Mouse (Mus musculus): ENCODE data around the gene Fam205c. TPM values are rescaled to one million over a fixed set of nuclear protein-coding genes. Genes with fewer than 3 reads are reported as not detected.
"Not testable (repeated sequence)": the region's sequence is repeated elsewhere in the genome, so short reads cannot be mapped to it uniquely, and the experiment has no call there.

Fam205c gene
- total RNA-seq, 1 experiment from 2014 or later: not detected

GRCm38 (mm10) chr4:42888806-42889205 lies 14.8 kb upstream of the Fam205c start:
- no peak for ATAC-seq (replicated peaks in 1 of 2; ENCODE audit: insufficient read depth in 1 of 2, low FRiP score in 2 of 2, low TSS enrichment in 1 of 2, low read depth in 1 of 2, poor library complexity in 2 of 2, severe bottlenecking in 2 of 2)

DNA sequence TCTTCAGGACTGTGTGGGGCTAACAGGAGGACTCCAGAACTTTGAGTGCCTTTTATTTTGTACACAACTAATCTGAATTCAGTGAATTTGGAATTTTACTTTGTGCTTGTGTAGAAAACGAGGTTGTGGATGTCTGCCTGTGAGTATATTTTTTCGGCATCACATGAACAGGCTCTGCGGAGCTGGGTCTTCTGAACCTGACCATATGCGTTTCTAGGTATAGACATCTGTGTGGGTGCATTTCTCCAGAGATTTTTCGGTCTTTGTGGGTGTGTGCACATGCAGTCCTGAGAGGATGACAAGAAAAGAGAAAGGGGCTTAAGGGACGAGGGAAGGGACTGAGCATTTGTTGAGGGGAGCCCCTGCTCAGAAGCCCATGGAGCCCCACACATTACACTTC lies 12.9 kb upstream of the Fam205c start:
- no peak for ATAC-seq (replicated peaks in 1 of 2; ENCODE audit: insufficient read depth in 1 of 2, low FRiP score in 2 of 2, low TSS enrichment in 1 of 2, low read depth in 1 of 2, poor library complexity in 2 of 2, severe bottlenecking in 2 of 2)

GRCm38 (mm10) chr4:42880677-42880948 lies 6.6 kb upstream of the Fam205c start:
- no peak for ATAC-seq (replicated peaks in 1 of 2; ENCODE audit: insufficient read depth in 1 of 2, low FRiP score in 2 of 2, low TSS enrichment in 1 of 2, low read depth in 1 of 2, poor library complexity in 2 of 2, severe bottlenecking in 2 of 2)

- ATAC-seq (replicated peaks in 1 of 2; ENCODE audit: insufficient read depth in 1 of 2, low FRiP score in 2 of 2, low TSS enrichment in 1 of 2, low read depth in 1 of 2, poor library complexity in 2 of 2, severe bottlenecking in 2 of 2): peak; percentile 43 to 61
Observed at GRCm38 (mm10) chr4:42879829-42880676, 6.0 kb upstream of the Fam205c start.

DNA sequence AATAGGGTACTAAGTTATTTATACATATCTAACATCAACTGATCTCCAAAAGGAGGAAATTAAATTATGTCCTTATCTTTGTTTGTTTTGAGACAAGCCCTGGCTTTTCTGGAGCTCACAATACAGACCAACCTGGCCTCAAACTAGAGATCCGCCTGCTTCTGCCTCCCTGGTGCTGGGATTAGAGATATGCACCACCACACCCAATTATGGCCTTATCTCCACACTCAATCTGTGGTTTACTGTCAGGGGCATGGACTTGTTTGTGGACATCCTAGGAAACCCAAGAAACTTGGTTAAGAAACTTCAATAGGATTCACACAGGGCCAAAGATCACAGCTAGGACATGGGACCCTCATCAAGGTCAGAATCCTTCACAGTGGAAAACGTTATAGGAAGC lies 3.6 kb upstream of the Fam205c start:
- ATAC-seq (replicated peaks in 1 of 2; ENCODE audit: insufficient read depth in 1 of 2, low FRiP score in 2 of 2, low TSS enrichment in 1 of 2, low read depth in 1 of 2, poor library complexity in 2 of 2, severe bottlenecking in 2 of 2): no peak

GRCm38 (mm10) chr4:42876586-42877291 lies 2.7 kb upstream of the Fam205c start:
- peak; percentile 74 to 88; a peak in 3 of 4 replicates for ATAC-seq (replicated peaks in 1 of 2; ENCODE audit: insufficient read depth in 1 of 2, low FRiP score in 2 of 2, low TSS enrichment in 1 of 2, low read depth in 1 of 2, poor library complexity in 2 of 2, severe bottlenecking in 2 of 2)

DNA sequence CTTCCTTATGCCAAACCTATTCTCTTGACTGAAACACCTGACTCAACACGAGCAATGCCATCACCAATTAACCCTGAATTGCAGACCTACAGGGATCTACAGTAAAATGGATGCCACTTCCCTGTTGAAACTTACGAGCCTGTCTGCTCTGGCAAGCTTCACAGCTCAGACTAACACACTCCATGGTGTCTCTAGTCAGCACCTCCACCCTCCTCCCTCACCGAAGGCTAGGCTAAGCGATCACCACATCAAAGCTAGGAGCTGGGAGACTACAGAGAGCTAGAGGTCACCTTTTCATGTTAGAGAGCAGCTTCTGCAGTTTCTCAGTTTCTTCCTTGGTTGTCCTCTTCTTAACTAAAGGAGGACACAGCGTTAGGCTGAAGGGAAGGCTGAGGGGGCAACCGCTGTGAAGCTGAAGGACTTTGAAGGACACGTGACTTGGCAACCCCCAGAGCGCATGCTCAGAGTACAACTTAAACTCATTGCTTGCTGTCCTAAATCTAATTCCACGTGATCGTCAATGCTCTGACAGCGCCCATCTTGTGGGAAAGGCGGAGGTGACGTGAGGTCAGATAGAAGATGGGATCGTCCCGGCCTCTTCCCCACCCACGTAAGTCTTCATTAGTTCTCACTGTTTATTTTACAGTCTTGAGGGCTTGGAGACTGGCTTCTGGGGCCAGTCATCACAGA lies 1.1 kb downstream of the Fam205c start:
- no peak for ATAC-seq (replicated peaks in 1 of 2; ENCODE audit: insufficient read depth in 1 of 2, low FRiP score in 2 of 2, low TSS enrichment in 1 of 2, low read depth in 1 of 2, poor library complexity in 2 of 2, severe bottlenecking in 2 of 2)

DNA sequence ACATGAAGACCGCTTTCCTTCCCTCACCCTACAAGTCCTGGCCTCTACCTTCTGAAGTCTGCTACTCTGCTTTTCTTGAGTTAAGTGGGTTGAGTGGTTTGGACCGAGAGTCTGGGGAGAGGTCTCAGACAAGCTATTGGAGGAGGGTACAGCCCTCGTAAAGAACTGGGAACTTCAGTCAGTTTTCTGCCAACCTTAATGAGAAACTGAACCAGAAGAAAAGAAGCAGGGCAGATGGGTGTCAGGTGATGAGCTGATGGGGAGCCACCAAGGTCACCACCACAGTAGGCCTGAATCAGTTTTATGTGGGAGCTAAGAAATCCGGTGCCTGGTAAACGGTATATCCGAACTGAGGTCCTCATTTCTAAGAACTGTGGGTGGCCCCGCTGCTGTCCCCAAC lies 1.9 kb downstream of the Fam205c start:
- no peak for ATAC-seq (replicated peaks in 1 of 2; ENCODE audit: insufficient read depth in 1 of 2, low FRiP score in 2 of 2, low TSS enrichment in 1 of 2, low read depth in 1 of 2, poor library complexity in 2 of 2, severe bottlenecking in 2 of 2)

DNA sequence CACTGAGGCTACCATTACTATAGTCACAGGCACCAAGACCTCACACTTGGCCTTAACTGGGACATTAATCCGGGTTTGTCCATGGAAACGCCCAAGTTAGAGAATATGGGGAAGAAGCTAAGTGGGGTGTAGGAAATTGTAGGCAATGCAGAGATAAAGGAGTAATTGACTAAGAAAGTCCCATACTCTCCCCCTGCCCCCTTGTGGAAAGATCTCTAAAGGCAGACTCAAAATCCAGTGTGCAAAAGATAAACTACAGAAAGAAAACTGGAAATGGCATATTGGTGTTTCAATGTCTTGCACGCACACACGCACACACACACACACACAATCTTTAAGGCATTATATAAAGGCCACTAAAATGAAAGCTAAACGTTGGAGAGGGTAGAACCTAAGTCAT lies 3.3 kb downstream of the Fam205c start:
- ATAC-seq (replicated peaks in 1 of 2; ENCODE audit: insufficient read depth in 1 of 2, low FRiP score in 2 of 2, low TSS enrichment in 1 of 2, low read depth in 1 of 2, poor library complexity in 2 of 2, severe bottlenecking in 2 of 2): no peak

DNA sequence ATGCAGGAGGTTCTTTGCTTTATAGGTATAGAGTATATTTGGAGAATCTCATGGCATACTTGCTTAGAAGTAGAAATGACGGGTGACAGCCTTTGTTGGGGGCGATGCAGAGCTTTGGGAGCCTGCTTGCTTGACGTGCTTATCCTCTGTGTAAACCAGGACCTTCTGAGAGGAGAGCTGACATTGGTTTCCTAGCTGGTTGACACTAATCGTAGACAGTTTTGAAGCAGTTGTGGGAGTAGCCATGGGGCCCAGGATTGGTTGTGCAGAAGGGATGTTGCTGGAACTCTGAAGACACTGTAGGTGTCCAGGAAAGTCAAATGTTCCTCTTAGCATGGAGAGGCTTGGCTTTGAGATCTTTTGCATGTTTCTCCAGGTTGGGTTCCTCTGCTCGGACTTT lies 5.8 kb downstream of the Fam205c start:
- ATAC-seq (replicated peaks in 1 of 2; ENCODE audit: insufficient read depth in 1 of 2, low FRiP score in 2 of 2, low TSS enrichment in 1 of 2, low read depth in 1 of 2, poor library complexity in 2 of 2, severe bottlenecking in 2 of 2): no peak

DNA sequence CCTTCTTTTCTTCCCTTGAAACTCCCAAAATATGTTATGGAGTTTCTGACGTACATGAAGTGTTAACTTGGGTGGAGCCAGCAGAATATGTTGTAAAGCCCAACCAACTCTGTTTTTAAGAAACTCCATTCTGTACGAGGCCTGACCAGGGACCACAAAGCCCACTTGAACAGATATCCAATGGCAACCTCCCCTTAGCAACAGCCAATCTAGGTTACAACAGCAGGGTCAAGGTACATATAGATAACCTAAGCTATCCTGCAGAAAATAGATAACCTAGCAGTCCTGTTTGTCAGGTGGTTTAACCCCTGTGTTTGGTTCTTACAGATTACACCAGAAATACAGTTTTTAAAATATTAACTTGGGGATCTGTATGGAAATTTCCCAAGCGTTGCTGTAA lies 6.6 kb downstream of the Fam205c start:
- no peak for ATAC-seq (replicated peaks in 1 of 2; ENCODE audit: insufficient read depth in 1 of 2, low FRiP score in 2 of 2, low TSS enrichment in 1 of 2, low read depth in 1 of 2, poor library complexity in 2 of 2, severe bottlenecking in 2 of 2)

GRCm38 (mm10) chr4:42863487-42863886 lies 10.5 kb downstream of the Fam205c start:
- ATAC-seq (replicated peaks in 1 of 2; ENCODE audit: insufficient read depth in 1 of 2, low FRiP score in 2 of 2, low TSS enrichment in 1 of 2, low read depth in 1 of 2, poor library complexity in 2 of 2, severe bottlenecking in 2 of 2): not testable (repeated sequence)

DNA sequence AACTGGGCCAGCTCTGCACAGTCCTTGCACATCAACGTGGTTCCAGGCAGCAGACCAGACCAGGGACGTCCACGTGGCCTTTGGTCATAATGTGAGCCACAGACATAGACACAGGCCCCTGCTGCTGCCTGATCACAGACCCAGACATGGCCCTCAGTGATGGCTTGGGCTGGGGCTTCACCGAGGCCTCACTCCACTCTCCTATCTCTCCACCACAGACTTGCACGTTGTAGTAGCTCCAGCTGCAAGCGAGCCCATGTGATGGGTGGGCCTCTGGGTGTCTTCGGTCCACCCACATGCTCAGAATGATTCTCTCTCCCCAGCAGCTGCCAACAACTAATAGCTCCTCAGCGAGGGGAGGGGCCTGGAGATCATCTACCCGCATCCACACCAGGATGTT lies 13.6 kb downstream of the Fam205c start:
- not testable (repeated sequence) for ATAC-seq (replicated peaks in 1 of 2; ENCODE audit: insufficient read depth in 1 of 2, low FRiP score in 2 of 2, low TSS enrichment in 1 of 2, low read depth in 1 of 2, poor library complexity in 2 of 2, severe bottlenecking in 2 of 2)

DNA sequence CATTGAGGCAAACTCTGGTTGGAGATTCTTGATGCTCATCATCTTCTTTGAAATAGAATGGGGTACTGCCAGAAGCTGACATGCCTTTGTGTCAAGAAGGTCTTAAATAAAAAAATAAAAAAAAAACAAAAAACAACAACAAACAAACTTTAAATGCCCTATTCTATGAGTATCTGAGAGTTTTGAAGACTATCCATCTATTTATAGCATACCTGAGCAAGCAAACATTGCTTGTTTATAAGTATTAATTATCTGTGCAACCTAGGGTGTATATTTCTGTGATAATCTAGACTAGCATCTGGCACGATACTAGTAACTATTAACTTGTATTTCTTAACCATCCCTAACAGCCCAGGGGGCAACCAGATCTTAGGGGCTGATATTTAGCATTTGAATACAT lies 17.4 kb downstream of the Fam205c start, which contains the start of gene Gm12394:
TSS of gene Gm12394 (minus strand) at position 101 of the 400 bp plus-strand sequence.
- not testable (repeated sequence) for ATAC-seq (replicated peaks in 1 of 2; ENCODE audit: insufficient read depth in 1 of 2, low FRiP score in 2 of 2, low TSS enrichment in 1 of 2, low read depth in 1 of 2, poor library complexity in 2 of 2, severe bottlenecking in 2 of 2)

DNA sequence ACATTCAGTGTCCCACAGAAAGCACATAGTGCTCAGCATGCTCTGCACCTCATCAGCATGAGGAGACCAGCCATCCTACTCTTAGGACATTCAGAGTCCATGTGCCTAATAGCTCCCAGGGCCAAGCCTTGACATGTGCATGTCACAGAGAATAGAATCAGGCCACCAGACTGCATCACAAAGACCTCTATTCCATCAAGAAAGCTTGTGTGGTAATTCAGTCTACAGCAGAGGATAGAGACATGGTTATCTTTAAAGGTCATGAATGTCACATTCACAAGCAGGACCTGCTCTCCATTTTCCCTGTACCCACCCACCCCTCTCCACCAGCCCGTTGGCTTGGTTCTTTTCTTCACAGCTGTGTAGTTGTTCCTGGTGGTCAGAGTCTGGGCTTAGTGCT lies 20.2 kb downstream of the Fam205c start, which contains the start of gene Fam205a1:
TSS of gene Fam205a1 (minus strand) at position 101 of the 400 bp plus-strand sequence.
- not testable (repeated sequence) for ATAC-seq (replicated peaks in 1 of 2; ENCODE audit: insufficient read depth in 1 of 2, low FRiP score in 2 of 2, low TSS enrichment in 1 of 2, low read depth in 1 of 2, poor library complexity in 2 of 2, severe bottlenecking in 2 of 2)

All from hematopoietic stem cell, adult 5-6 weeks (primary cell).